ENCODE assay signal across 10 mouse cellular contexts in genomic region chr19:5711218-5711617, GRCm38 (mm10). TPM values are rescaled to one million over a fixed set of nuclear protein-coding genes. Genes with fewer than 3 reads are reported as not detected.
DNase-seq lines count a peak whose midpoint lies in the region; ATAC-seq lines count a peak whose summit lies in the region.
"Had no signal": no experiment of that assay in that cellular context is flagged by ENCODE, and none has a peak within 500 bp of the region (broad histone marks: within the 10 kb centered on the region; RNA-seq: fewer than 3 reads in every experiment).

No protein-coding gene starts in this region.

- 11% methylated on average over 3 of the region's 3 CpGs for WGBS in embryonic facial prominence, embryonic 11.5 days

- no peak for ATAC-seq in embryonic facial prominence, embryonic 11.5 days (replicated peaks; ENCODE audit: insufficient number of reproducible peaks, low FRiP score, low TSS enrichment, low read depth)
- no peak for ATAC-seq in erythroid progenitor cell, adult 5-6 weeks (replicated peaks; ENCODE audit: low FRiP score, poor library complexity, severe bottlenecking)

- no peaks in the 10 kb centered on the region for H3K27me3 ChIP-seq in embryonic facial prominence, embryonic 11.5 days (ENCODE audit: control insufficient read depth, insufficient read depth, low read length)
- H3K27me3 ChIP-seq: heart, embryonic 15.5 days had no signal

- no peaks in the 10 kb centered on the region; the same call in none of the 2 replicates for H3K36me3 ChIP-seq in embryonic facial prominence, embryonic 11.5 days (replicated peaks; ENCODE audit: control insufficient read depth, insufficient read depth, low read depth, low read length)

- H3K9ac ChIP-seq in embryonic facial prominence, embryonic 11.5 days (replicated peaks; ENCODE audit: low read length): no peak overlapping the region
- H3K9ac ChIP-seq: heart, embryonic 15.5 days had no signal

- H3K4me2 ChIP-seq in embryonic facial prominence, embryonic 11.5 days (ENCODE audit: low read depth, low read length): no peak overlapping the region
- H3K4me2 ChIP-seq: heart, embryonic 15.5 days had no signal

- no peak overlapping the region for H3K4me3 ChIP-seq in embryonic facial prominence, embryonic 11.5 days (ENCODE audit: low read depth, low read length)
- H3K4me3 ChIP-seq: heart, embryonic 15.5 days had no signal

- no peaks in the 10 kb centered on the region for H3K9me3 ChIP-seq in embryonic facial prominence, embryonic 11.5 days (replicated peaks; ENCODE audit: control insufficient read depth, low read length)
- H3K9me3 ChIP-seq: heart, embryonic 15.5 days had no signal

- no peak overlapping the region for H3K27ac ChIP-seq in embryonic facial prominence, embryonic 11.5 days (replicated peaks; ENCODE audit: low read depth, low read length)
- H3K27ac ChIP-seq: heart, embryonic 15.5 days had no signal

- peak; percentile 96 for DNase-seq in heart, adult 11 months
- no peak for DNase-seq in heart, postnatal 25 days (ENCODE audit: low spot score)
- peak; percentile 55 to 66 for DNase-seq in urinary bladder, postnatal 36 days (ENCODE audit: low spot score in 2 of 2)
- no peak for DNase-seq in urinary bladder, adult 18-20 months (ENCODE audit: low spot score in 2 of 2)
- DNase-seq in embryonic facial prominence, embryonic 11.5 days (ENCODE audit: low spot score): peak; percentile 80
- DNase-seq in kidney, postnatal 36 days: peak; percentile 91 to 93
- DNase-seq in lung, postnatal 36 days: peak; percentile 95

- no peaks in the 10 kb centered on the region for H3K4me1 ChIP-seq in embryonic facial prominence, embryonic 11.5 days (ENCODE audit: control insufficient read depth, insufficient read depth, low read length)

- intact Hi-C loops in heart, postnatal 25 days (cut with DNase I): loop anchor here (1.0 to 5.0 kb wide), 4 partner anchors 17 to 166 kb away; partner anchors contain the start of genes Frmd8 and Slc25a45

RNA-seq across cellular contexts. Expression of gene Kcnk7, which starts 7.1 kb away (rescaled TPM):
- not detected for total RNA-seq in heart, postnatal 25 days (2021)
- polyA plus RNA-seq in embryonic facial prominence, embryonic 11.5 days (2014; fragmentation: Nextera tagmentation; extraction: Ambion mirVana): not detected in 2 replicates
- total RNA-seq in erythroid progenitor cell, adult 5-6 weeks (2015; ENCODE audit: low replicate concordance): not detected in 2 replicates
- total RNA-seq in erythroid progenitor cell, adult 5-6 weeks (2017; ENCODE audit: low replicate concordance): not detected in 2 replicates
- polyA plus RNA-seq: neural tube, embryonic 14.5 days had no signal

RNA-seq across cellular contexts. Expression of gene Ehbp1l1, which starts 14.9 kb away (rescaled TPM):
- 100 to 1,000 TPM; 140 to 149 TPM for total RNA-seq in heart, postnatal 25 days (2021)
- 4.5 and 5.5 TPM in 2 replicates for polyA plus RNA-seq in embryonic facial prominence, embryonic 11.5 days (2014; fragmentation: Nextera tagmentation; extraction: Ambion mirVana)
- 176 and 250 TPM in 2 replicates for total RNA-seq in erythroid progenitor cell, adult 5-6 weeks (2015; ENCODE audit: low replicate concordance)
- total RNA-seq in erythroid progenitor cell, adult 5-6 weeks (2017; ENCODE audit: low replicate concordance): 668 and 983 TPM in 2 replicates

RNA-seq across cellular contexts. Expression of gene Fam89b, which starts 18.2 kb away (rescaled TPM):
- total RNA-seq in heart, postnatal 25 days (2021): 10 to 100 TPM; 29.5 to 31.5 TPM
- polyA plus RNA-seq in embryonic facial prominence, embryonic 11.5 days (2014; fragmentation: Nextera tagmentation; extraction: Ambion mirVana): 137 and 151 TPM in 2 replicates
- total RNA-seq in erythroid progenitor cell, adult 5-6 weeks (2015; ENCODE audit: low replicate concordance): 67.9 and 77.8 TPM in 2 replicates
- total RNA-seq in erythroid progenitor cell, adult 5-6 weeks (2017; ENCODE audit: low replicate concordance): 18.7 and 41.5 TPM in 2 replicates

RNA-seq across cellular contexts. Expression of gene Pcnx3, which starts 22.5 kb away (rescaled TPM):
- total RNA-seq in heart, postnatal 25 days (2021): 10 to 100 TPM; 17.8 to 18.0 TPM
- polyA plus RNA-seq in embryonic facial prominence, embryonic 11.5 days (2014; fragmentation: Nextera tagmentation; extraction: Ambion mirVana): 17.5 and 22.0 TPM in 2 replicates
- total RNA-seq in erythroid progenitor cell, adult 5-6 weeks (2015; ENCODE audit: low replicate concordance): 31.4 and 61.3 TPM in 2 replicates
- total RNA-seq in erythroid progenitor cell, adult 5-6 weeks (2017; ENCODE audit: low replicate concordance): 44.7 and 54.5 TPM in 2 replicates

RNA-seq across cellular contexts. Expression of gene Map3k11, which starts 22.7 kb away (rescaled TPM):
- 10 to 100 TPM; 24.0 to 30.4 TPM for total RNA-seq in heart, postnatal 25 days (2021)
- polyA plus RNA-seq in embryonic facial prominence, embryonic 11.5 days (2014; fragmentation: Nextera tagmentation; extraction: Ambion mirVana): 13.1 and 14.6 TPM in 2 replicates
- total RNA-seq in erythroid progenitor cell, adult 5-6 weeks (2015; ENCODE audit: low replicate concordance): 12.2 and 13.7 TPM in 2 replicates
- 9.4 and 14.1 TPM in 2 replicates for total RNA-seq in erythroid progenitor cell, adult 5-6 weeks (2017; ENCODE audit: low replicate concordance)

Comparison
In these comparisons a context has a peak if more than half of its experiments do, and no peak if none do; other contexts are left out.
1. DNase-seq: peak in heart, adult 11 months (single experiment), urinary bladder, postnatal 36 days (2 of 2), embryonic facial prominence, embryonic 11.5 days (single experiment), kidney, postnatal 36 days (2 of 2) and lung, postnatal 36 days (single experiment); none in heart, postnatal 25 days (single experiment) and urinary bladder, adult 18-20 months (0 of 2).